Mouse (Mus musculus) gastrocnemius, postnatal 14 days (tissue): Measurements from ENCODE around the gene Plekho1. TPM values are rescaled to one million over a fixed set of nuclear protein-coding genes. Genes with fewer than 3 reads are reported as not detected.
"Not testable (repeated sequence)": the region's sequence is repeated elsewhere in the genome, so short reads cannot be mapped to it uniquely, and the experiment has no call there.

ENCODE experiments used
- DNase-seq: peaks from one replicate; pipeline ENCODE4 v3.0.0; 2021; ENCODE audit warnings: mixed read lengths
- intact Hi-C: fragments of 180-260 bp; cut with DNase I; formaldehyde crosslinking; loops from one replicate; pipeline ENCODE4 v1.15.1; 2025; ENCODE audit warnings: low total_unique reads
- long read RNA-seq, 2 experiments: library from polyadenylated mRNA; stranded (forward); transcript quantifications; one replicate each; pipeline ENCODE4 v2.0.0; 2021
- total RNA-seq, 2 experiments: library from RNA; stranded (reverse); gene quantifications; 2 replicates each; pipeline ENCODE4 v1.2.3; 2021

Gene Plekho1
- 10 to 100 TPM; 30.0 to 50.8 TPM for total RNA-seq
- long read RNA-seq, experiment 1, partial matches to known transcripts = 0 of 7 reads
- long read RNA-seq, experiment 1, other reads (novel, unspliced or antisense) = 3 of 7 reads
- long read RNA-seq, experiment 2, transcript Plekho1-201 (6 exons, 1,931 nt) = major isoform, 7 of 11 reads
- long read RNA-seq, experiment 2, partial matches to known transcripts = 1 of 11 reads
- long read RNA-seq, experiment 2, other reads (novel, unspliced or antisense) = 1 of 11 reads

GRCm38 (mm10) chr3:95995802-95996428, at the start of gene Plekho1:
Gene Plekho1 (minus strand): TSS chr3:95996001.
- intact Hi-C loops = no loop called here
- DNase-seq = peak; percentile 70

- intact Hi-C loops, DNase-seq: not testable (repeated sequence)
These were observed 48.8 kb upstream of the Plekho1 start for GRCm38 (mm10) chr3:96044559-96044958.

DNA sequence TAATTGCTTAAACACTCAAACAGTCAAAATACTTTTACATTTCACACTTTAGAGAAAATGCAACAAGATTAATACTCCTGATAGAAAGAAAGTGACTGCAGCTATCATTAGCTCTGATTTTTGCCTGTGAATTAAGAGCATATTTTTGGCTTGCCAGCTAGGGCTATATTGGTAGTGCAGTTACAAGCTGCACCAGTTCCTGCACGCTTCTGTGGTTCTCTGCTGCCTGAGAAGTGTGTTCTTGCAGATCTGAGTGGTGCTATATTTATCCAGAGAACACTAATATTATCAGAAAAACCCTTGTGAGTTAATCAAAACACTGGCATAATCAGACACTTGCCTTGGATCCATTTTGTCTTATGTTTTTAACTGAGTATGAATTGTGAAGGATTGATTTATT, 47.3 kb upstream of the Plekho1 start:
- no peak for DNase-seq
- intact Hi-C loops = no loop called here

DNA sequence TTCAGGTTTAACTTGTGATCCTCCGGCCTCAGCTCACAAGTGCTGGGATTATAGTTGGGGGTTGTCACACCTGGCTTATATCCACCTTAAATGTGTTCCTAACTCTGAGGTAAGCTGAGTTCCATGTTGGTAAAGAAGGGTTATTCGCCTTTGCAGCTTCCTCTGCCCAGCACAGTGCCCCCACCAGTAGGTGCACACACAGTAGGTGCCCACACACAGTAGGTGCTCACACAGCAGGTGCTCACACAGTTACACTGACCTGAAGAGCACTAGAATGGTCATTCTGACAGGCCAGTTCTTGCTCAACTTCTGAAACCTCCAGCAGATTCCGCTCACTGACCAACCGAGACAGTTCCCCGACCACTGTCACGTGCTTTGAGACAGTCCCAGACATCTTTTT, 45.3 kb upstream of the Plekho1 start:
- no peak for DNase-seq
- intact Hi-C loops = no loop called here

DNA sequence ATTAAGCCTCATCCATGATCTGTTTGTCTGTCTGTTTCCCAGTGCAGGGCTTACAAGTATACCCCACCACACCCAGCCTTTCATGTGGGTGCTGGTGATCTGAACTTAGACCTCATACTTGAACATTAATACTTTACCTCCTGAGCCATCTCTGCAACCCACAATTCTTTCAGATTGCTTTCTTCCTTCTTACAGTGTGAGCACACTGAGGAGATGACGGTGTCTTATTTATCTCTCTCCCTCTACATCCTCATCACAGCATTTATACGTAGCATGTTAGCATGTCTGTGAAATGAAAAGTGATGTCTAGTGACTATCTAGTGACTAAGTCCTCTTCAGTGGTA, 44.8 kb upstream of the Plekho1 start:
- intact Hi-C loops = no loop called here
- DNase-seq = no peak

- intact Hi-C loops = no loop called here
These were observed 44.3 kb upstream of the Plekho1 start for GRCm38 (mm10) chr3:96039857-96040662.

DNA sequence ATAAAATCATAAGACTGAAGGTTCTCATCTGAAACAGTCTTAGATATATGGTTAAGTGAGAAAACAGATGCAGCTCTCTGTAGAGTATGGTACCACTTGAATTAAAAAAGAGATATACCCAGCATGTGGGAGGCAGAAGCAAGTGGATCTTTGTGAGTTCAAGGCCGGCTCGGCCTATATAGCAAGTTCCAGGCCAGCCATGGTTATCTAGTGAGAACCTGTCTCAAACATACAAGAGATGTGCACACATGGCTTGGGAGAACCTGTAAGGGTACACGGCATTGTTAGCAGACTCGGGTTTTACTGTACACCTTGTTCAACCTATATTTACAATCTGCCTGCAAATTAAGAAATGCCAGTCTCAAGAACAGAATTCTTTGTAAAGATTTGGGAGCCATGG, 43.0 kb upstream of the Plekho1 start:
- DNase-seq = no peak
- intact Hi-C loops = no loop called here

More at GRCm38 (mm10) chr3:96039857-96040662, 44.3 kb upstream of the Plekho1 start:
- DNase-seq = no peak

DNA sequence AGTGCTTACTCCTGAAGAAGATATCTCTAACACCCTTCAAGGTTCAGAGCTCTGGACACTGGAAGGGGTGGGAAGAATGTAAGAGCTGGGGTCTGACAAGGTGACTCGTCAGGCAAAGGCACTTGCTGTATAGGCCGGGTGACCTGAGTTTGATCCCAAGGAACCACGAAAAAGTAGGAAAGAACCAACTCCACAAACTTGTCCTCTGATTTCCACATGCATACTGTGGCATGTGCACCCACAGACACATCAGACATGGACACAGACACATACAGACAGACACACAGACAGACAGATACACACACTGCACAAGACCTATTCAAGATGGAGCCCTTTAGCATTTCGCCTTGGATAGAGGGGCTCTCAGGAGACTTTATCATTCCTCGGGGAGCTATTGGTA, 42.4 kb upstream of the Plekho1 start:
- DNase-seq = no peak

GRCm38 (mm10) chr3:96036796-96037195, 41.0 kb upstream of the Plekho1 start:
- intact Hi-C loops = no loop called here
- no peak for DNase-seq

More for the DNA sequence above, 42.4 kb upstream of the Plekho1 start:
- intact Hi-C loops = no loop called here

DNA sequence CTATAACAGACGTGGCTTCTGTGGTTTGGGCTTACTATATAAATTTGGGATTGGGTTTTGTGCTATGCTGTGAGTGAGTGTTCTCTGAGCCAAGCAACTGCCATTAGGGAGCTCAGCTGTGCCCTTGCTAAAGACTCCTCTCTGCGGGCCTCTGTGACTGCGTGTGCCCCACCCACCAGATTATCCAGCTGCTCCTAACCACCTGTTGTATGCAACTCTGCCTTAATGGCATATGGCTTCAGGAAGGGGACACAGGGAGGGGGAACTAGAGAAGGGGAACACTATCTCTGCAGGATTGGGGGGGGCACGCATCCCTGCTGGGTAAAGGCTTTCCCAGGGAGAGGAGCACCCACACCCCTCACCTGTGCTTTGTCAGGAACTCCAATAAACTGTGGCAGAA, 37.2 kb upstream of the Plekho1 start:
- no peak for DNase-seq
- intact Hi-C loops = no loop called here

DNA sequence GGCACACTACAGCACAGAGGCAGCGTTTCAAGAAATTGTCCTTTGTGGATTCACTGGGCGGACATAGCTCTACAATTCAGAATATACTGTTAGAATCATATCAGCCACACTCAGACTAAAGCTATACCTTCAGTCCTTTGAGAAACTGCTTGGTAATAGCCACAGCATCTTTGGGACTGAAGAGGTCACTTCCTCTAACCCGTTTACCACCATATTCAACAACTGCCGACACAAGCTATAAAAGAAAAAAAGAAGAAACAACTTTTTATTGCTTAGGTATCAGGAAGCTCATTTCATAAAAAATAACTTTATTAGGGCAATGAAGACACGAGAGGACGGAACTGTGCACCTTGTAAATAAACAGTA, 36.8 kb upstream of the Plekho1 start:
- intact Hi-C loops = no loop called here
- no peak for DNase-seq

DNA sequence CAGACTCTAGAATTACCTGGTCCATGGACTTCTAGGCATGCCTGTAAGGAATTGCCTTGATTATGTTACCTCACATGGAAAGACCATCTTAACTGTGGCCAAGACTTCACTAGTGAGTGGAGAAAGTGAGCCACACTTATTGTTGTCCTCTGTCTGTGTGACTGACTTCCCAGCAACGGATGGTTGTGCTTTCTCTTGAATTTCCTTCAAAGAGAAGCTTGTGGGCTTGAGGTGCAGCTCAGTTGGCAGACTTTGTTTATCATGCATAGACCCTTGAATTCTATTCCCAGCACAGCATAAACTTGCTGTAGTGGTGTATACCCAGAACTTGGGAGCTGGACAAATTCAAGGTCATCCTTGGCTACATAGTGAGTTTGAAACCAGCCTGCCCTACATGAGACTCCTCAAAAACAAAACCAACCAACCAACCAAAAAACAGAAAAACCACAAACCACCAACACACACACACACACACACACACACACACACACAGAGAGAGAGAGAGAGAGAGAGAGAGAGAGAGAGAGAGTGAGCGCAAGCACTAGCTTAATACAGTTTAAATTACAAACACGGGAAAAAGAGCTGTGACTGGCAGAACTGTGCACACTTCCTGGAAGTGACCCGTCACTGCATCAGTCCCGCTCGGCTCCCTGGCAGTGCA, 36.3 kb upstream of the Plekho1 start:
- intact Hi-C loops = no loop called here
- DNase-seq = no peak

DNA sequence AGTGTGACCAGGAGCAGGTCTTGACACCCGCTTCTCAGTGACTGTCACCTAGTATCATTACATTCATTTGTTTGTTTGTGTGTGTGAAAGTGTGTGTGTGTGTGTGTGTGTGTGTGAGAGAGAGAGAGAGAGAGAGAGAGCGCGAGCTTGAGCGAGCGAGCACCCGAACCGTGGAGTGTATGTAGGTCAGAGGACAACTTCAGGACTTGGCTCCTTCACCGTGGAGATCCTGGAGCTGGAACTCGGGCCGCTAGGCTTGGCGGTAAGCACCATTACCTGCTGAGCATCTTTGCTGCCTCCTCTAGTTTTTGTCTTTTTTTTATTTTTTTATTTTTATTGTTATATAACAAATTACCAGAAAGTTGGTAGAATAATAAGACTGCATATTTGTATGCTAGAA, 34.0 kb upstream of the Plekho1 start:
- intact Hi-C loops = no loop called here

GRCm38 (mm10) chr3:96029336-96029735, 33.5 kb upstream of the Plekho1 start:
- intact Hi-C loops = no loop called here
- DNase-seq = no peak

More for the DNA sequence above, 34.0 kb upstream of the Plekho1 start:
- DNase-seq = no peak

DNA sequence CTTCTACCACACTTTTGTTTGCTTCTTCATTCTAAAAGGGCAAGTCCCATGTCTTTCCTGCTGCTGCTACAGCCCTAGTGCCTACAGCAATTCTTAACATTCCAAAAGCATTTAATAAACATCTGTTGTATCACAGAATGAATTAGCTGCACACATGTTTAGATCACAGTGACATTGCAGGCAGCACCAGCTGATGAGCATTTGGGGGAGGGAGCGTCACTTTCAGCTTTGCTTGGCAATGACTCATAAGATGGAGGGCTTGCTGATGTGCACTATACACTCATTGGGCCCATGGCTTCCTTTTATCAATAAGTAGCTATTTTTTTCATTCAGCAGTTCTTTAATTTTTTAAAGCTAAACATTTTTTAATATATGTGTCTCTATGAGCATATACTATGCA, 32.1 kb upstream of the Plekho1 start:
- no peak for DNase-seq
- intact Hi-C loops = no loop called here

DNA sequence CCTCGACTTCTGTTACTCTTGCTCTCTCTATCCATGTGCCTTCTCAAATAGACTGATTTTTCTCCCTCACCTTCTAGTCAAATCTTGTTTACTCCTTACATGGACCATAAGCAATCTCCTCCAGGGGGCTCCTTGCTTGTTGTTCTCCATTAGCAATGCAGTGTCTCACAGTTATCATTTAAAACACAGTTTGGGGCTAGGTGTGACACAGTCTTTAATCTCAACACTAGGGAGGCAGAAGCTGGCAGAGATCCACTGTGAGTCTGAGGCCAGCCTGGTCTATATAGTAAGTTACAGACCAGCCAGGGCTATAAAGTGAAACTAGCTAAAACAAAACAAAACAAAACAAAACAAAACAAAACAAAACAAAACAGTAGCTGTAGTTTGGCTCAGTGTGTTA, 31.3 kb upstream of the Plekho1 start:
- intact Hi-C loops = no loop called here
- DNase-seq = no peak

- DNase-seq = no peak
- intact Hi-C loops = no loop called here
These were observed 25.8 kb upstream of the Plekho1 start for GRCm38 (mm10) chr3:96021421-96022128.

- intact Hi-C loops = no loop called here
These were observed 24.9 kb upstream of the Plekho1 start for GRCm38 (mm10) chr3:96020735-96021134.

DNA sequence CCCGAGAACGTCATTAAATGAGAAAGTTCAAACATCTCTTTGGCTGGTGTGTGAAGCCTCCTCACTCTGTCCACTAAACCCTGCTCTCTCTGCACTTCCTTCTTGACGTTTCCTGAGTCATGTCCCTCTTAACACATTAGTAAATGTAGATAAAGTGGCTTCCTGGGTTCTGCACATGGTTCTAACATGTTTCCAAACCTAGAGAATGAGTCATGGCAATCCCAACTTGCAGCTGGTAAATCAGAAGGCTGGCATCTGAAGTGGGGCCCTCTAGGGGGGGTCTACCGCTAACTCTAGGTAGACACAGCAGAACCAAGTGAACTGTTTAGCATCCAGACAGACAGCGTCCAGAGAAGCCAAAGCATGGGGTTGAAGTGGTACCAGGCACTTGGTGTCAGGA, 21.7 kb upstream of the Plekho1 start:
- intact Hi-C loops = no loop called here
- DNase-seq = no peak

More at GRCm38 (mm10) chr3:96020735-96021134, 24.9 kb upstream of the Plekho1 start:
- DNase-seq = no peak
